Mouse (Mus musculus): ENCODE measurements around the gene Pafah1b1. TPM values are rescaled to one million over a fixed set of nuclear protein-coding genes. Genes with fewer than 3 reads are reported as not detected.

Gene Pafah1b1
- polyA plus RNA-seq, 1 experiment from 2014 or later: 102 TPM

DNA sequence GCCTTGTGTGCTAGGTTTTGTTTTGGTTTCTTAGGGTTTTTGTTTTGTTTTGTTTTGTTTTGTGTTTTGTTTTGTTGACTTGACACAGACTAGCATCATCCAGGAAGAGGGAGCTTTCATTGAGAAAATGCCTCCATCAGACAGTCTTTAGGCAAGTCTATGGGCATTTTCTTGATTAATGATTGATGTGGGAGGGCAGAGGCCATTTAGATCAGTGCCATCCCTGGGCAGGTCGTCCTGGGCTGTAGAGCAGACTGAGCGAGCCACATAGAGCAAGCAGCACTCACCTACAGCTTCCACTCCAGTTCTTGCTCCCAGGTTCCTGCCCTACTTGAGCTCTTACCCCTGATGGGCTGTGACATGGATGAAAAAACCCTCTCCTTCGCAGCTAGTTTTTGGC lies 13.4 kb upstream of the Pafah1b1 start:
- WGBS: 63% methylated on average over 3 of the region's 3 CpGs
- Histone ChIP-seq H3K4me1 (ENCODE audit: control insufficient read depth, insufficient read depth, low read length) (no peaks in the 10 kb centered on the region), H3K27ac (replicated peaks; ENCODE audit: low read depth, low read length) (no peak overlapping the region), H3K4me2 (ENCODE audit: low read depth, low read length) (no peak overlapping the region), H3K9ac (replicated peaks; ENCODE audit: low read length) (no peak overlapping the region), H3K9me3 (replicated peaks; ENCODE audit: control insufficient read depth, low read length) (no peaks in the 10 kb centered on the region), H3K4me3 (ENCODE audit: low read depth, low read length) (no peak overlapping the region), H3K36me3 (replicated peaks; ENCODE audit: control insufficient read depth, insufficient read depth, low read depth, low read length) (no peaks in the 10 kb centered on the region), H3K27me3 (ENCODE audit: control insufficient read depth, insufficient read depth, low read length) (no peaks in the 10 kb centered on the region)
- DNase-seq (ENCODE audit: low spot score): no peak
- no peak for ATAC-seq (replicated peaks; ENCODE audit: insufficient number of reproducible peaks, low FRiP score, low TSS enrichment, low read depth)

GRCm38 (mm10) chr11:74734917-74735316 lies 10.4 kb upstream of the Pafah1b1 start:
- H3K4me3 ChIP-seq (ENCODE audit: low read depth, low read length): no peak overlapping the region
- no peaks in the 10 kb centered on the region for H3K4me1 ChIP-seq (ENCODE audit: control insufficient read depth, insufficient read depth, low read length)
- WGBS: 19% methylated on average over 7 of the region's 7 CpGs
- no peak for ATAC-seq (replicated peaks; ENCODE audit: insufficient number of reproducible peaks, low FRiP score, low TSS enrichment, low read depth)
- DNase-seq (ENCODE audit: low spot score): no peak
- no peaks in the 10 kb centered on the region for H3K9me3 ChIP-seq (replicated peaks; ENCODE audit: control insufficient read depth, low read length)
- no peaks in the 10 kb centered on the region for H3K27me3 ChIP-seq (ENCODE audit: control insufficient read depth, insufficient read depth, low read length)
- H3K36me3 ChIP-seq (replicated peaks; ENCODE audit: control insufficient read depth, insufficient read depth, low read depth, low read length): no peaks in the 10 kb centered on the region
- no peak overlapping the region for H3K4me2 ChIP-seq (ENCODE audit: low read depth, low read length)
- H3K9ac ChIP-seq (replicated peaks; ENCODE audit: low read length): no peak overlapping the region
- H3K27ac ChIP-seq (replicated peaks; ENCODE audit: low read depth, low read length): no peak overlapping the region

- no peak for DNase-seq (ENCODE audit: low spot score)
- Histone ChIP-seq H3K27ac (replicated peaks; ENCODE audit: low read depth, low read length) (no peak overlapping the region), H3K9me3 (replicated peaks; ENCODE audit: control insufficient read depth, low read length) (no peaks in the 10 kb centered on the region), H3K4me1 (ENCODE audit: control insufficient read depth, insufficient read depth, low read length) (peaks cover 2% of the 10 kb centered on the region; the same call in 1 of the 2 replicates), H3K4me2 (ENCODE audit: low read depth, low read length) (no peak overlapping the region), H3K4me3 (ENCODE audit: low read depth, low read length) (no peak overlapping the region), H3K36me3 (replicated peaks; ENCODE audit: control insufficient read depth, insufficient read depth, low read depth, low read length) (no peaks in the 10 kb centered on the region), H3K9ac (replicated peaks; ENCODE audit: low read length) (no peak overlapping the region), H3K27me3 (ENCODE audit: control insufficient read depth, insufficient read depth, low read length) (no peaks in the 10 kb centered on the region)
- no peak for ATAC-seq (replicated peaks; ENCODE audit: insufficient number of reproducible peaks, low FRiP score, low TSS enrichment, low read depth)
- 67% methylated on average over 5 of the region's 5 CpGs for WGBS
These were observed 711 bp upstream of the Pafah1b1 start for GRCm38 (mm10) chr11:74725181-74725580.

DNA sequence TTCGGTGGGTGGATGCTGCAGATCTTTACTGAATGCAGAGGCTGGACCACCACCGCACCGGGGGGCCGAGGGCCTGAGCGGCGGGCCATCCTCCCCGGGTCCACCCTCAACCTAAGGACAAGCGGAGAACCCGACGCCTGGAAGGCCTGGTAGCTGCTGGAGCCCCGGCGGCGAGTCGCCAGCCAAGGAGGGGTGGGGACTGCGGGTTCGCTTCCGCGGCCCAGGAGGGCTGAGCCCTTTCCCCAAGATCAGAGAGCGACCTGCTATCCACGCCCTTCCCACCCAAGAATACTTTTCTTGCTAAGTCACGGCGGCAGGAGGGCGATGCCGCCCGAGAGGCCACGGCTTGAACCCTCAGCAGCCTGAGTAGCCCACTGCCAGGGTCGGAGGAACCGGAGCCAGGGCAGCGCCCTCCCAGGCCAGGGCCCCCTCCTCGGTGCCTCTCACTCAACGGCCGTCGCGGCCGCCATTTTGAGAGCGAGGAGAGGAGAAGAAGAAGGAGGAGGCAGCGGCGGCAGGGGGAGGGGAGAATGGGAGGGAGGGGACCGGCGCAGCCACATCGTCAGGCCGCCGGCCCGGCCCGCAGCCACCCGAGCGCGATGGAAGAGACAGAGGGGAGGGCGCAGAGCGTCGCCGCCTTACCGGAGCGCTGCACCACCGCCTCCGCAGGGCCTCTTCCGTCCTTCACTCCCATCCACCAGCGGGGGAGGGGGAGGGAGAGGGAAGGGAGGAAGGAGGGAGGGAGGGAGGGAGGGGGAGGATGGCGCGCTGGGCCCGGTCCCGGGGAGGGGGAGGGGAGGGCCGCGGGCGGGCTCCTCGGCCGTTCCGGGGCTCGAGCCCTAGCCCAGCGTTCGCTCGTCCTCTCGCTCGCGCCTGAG lies 874 bp downstream of the Pafah1b1 start:
- Histone ChIP-seq H3K4me3 (ENCODE audit: low read depth, low read length) (peak overlapping the region; percentile 81), H3K9me3 (replicated peaks; ENCODE audit: control insufficient read depth, low read length) (no peaks in the 10 kb centered on the region), H3K9ac (replicated peaks; ENCODE audit: low read length) (peak overlapping the region; percentile 89), H3K4me2 (ENCODE audit: low read depth, low read length) (peak overlapping the region; percentile 66), H3K27ac (replicated peaks; ENCODE audit: low read depth, low read length) (peak overlapping the region; percentile 98), H3K36me3 (replicated peaks; ENCODE audit: control insufficient read depth, insufficient read depth, low read depth, low read length) (no peaks in the 10 kb centered on the region), H3K4me1 (ENCODE audit: control insufficient read depth, insufficient read depth, low read length) (peaks cover 2% of the 10 kb centered on the region; the same call in 1 of the 2 replicates), H3K27me3 (ENCODE audit: control insufficient read depth, insufficient read depth, low read length) (no peaks in the 10 kb centered on the region)
- ATAC-seq (replicated peaks; ENCODE audit: insufficient number of reproducible peaks, low FRiP score, low TSS enrichment, low read depth): peak; percentile 81
- under 1% methylated on average over 50 of the region's 75 CpGs for WGBS
- DNase-seq (ENCODE audit: low spot score): peak; percentile 88

GRCm38 (mm10) chr11:74721971-74722370 lies 2.5 kb downstream of the Pafah1b1 start:
- no peak for ATAC-seq (replicated peaks; ENCODE audit: insufficient number of reproducible peaks, low FRiP score, low TSS enrichment, low read depth)
- WGBS: 69% methylated on average over 3 of the region's 3 CpGs
- Histone ChIP-seq H3K27ac (replicated peaks; ENCODE audit: low read depth, low read length) (no peak overlapping the region), H3K36me3 (replicated peaks; ENCODE audit: control insufficient read depth, insufficient read depth, low read depth, low read length) (no peaks in the 10 kb centered on the region), H3K4me2 (ENCODE audit: low read depth, low read length) (peak overlapping the region; percentile 37), H3K4me3 (ENCODE audit: low read depth, low read length) (no peak overlapping the region; the same call in 1 of the 2 replicates), H3K4me1 (ENCODE audit: control insufficient read depth, insufficient read depth, low read length) (peaks cover 2% of the 10 kb centered on the region; the same call in 1 of the 2 replicates), H3K27me3 (ENCODE audit: control insufficient read depth, insufficient read depth, low read length) (no peaks in the 10 kb centered on the region), H3K9me3 (replicated peaks; ENCODE audit: control insufficient read depth, low read length) (no peaks in the 10 kb centered on the region), H3K9ac (replicated peaks; ENCODE audit: low read length) (no peak overlapping the region)
- no peak for DNase-seq (ENCODE audit: low spot score)

- no peak for DNase-seq (ENCODE audit: low spot score)
- Histone ChIP-seq H3K4me3 (ENCODE audit: low read depth, low read length) (no peak overlapping the region), H3K27me3 (ENCODE audit: control insufficient read depth, insufficient read depth, low read length) (no peaks in the 10 kb centered on the region), H3K9ac (replicated peaks; ENCODE audit: low read length) (no peak overlapping the region), H3K36me3 (replicated peaks; ENCODE audit: control insufficient read depth, insufficient read depth, low read depth, low read length) (no peaks in the 10 kb centered on the region), H3K9me3 (replicated peaks; ENCODE audit: control insufficient read depth, low read length) (no peaks in the 10 kb centered on the region), H3K4me1 (ENCODE audit: control insufficient read depth, insufficient read depth, low read length) (peaks cover 2% of the 10 kb centered on the region; the same call in 1 of the 2 replicates), H3K4me2 (ENCODE audit: low read depth, low read length) (no peak overlapping the region), H3K27ac (replicated peaks; ENCODE audit: low read depth, low read length) (no peak overlapping the region)
- 79% methylated on average over 2 of the region's 2 CpGs for WGBS
- ATAC-seq (replicated peaks; ENCODE audit: insufficient number of reproducible peaks, low FRiP score, low TSS enrichment, low read depth): no peak
These were observed 3.3 kb downstream of the Pafah1b1 start for GRCm38 (mm10) chr11:74721141-74721540.

DNA sequence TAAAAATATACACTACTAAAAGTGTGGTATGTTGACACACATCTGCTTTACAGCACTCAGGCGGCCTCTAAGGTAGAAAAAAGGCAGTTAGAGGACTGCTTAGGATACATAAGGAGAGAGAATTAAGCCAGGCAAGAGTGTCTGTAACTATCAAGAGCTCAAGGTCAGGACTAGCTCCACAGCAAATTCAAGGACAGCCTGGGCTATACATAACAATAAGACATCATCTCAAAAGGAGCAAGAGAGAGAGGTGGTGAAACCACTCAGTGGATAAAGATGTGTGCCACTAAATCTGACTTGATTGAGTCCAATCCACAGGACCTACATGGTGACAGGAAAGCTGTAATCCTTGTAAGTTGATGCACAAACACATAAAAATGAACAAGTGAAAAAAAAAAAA lies 3.8 kb downstream of the Pafah1b1 start:
- no peak for ATAC-seq (replicated peaks; ENCODE audit: insufficient number of reproducible peaks, low FRiP score, low TSS enrichment, low read depth)
- no peaks in the 10 kb centered on the region for H3K9me3 ChIP-seq (replicated peaks; ENCODE audit: control insufficient read depth, low read length)
- DNase-seq (ENCODE audit: low spot score): no peak
- H3K4me3 ChIP-seq (ENCODE audit: low read depth, low read length): no peak overlapping the region
- H3K27ac ChIP-seq (replicated peaks; ENCODE audit: low read depth, low read length): no peak overlapping the region
- peaks cover 2% of the 10 kb centered on the region; the same call in 1 of the 2 replicates for H3K4me1 ChIP-seq (ENCODE audit: control insufficient read depth, insufficient read depth, low read length)
- no peaks in the 10 kb centered on the region for H3K27me3 ChIP-seq (ENCODE audit: control insufficient read depth, insufficient read depth, low read length)
- 74% methylated on average over 1 of the region's 1 CpGs for WGBS
- no peaks in the 10 kb centered on the region for H3K36me3 ChIP-seq (replicated peaks; ENCODE audit: control insufficient read depth, insufficient read depth, low read depth, low read length)
- no peak overlapping the region for H3K4me2 ChIP-seq (ENCODE audit: low read depth, low read length)
- no peak overlapping the region for H3K9ac ChIP-seq (replicated peaks; ENCODE audit: low read length)

- Histone ChIP-seq H3K9me3 (replicated peaks; ENCODE audit: control insufficient read depth, low read length) (no peaks in the 10 kb centered on the region), H3K27ac (replicated peaks; ENCODE audit: low read depth, low read length) (no peak overlapping the region), H3K9ac (replicated peaks; ENCODE audit: low read length) (no peak overlapping the region), H3K36me3 (replicated peaks; ENCODE audit: control insufficient read depth, insufficient read depth, low read depth, low read length) (no peaks in the 10 kb centered on the region), H3K4me2 (ENCODE audit: low read depth, low read length) (no peak overlapping the region), H3K4me1 (ENCODE audit: control insufficient read depth, insufficient read depth, low read length) (no peaks in the 10 kb centered on the region), H3K27me3 (ENCODE audit: control insufficient read depth, insufficient read depth, low read length) (no peaks in the 10 kb centered on the region), H3K4me3 (ENCODE audit: low read depth, low read length) (no peak overlapping the region)
- WGBS: 93% methylated on average over 3 of the region's 3 CpGs
- ATAC-seq (replicated peaks; ENCODE audit: insufficient number of reproducible peaks, low FRiP score, low TSS enrichment, low read depth) (no peak), DNase-seq (ENCODE audit: low spot score) (no peak)
These were observed 8.4 kb downstream of the Pafah1b1 start for GRCm38 (mm10) chr11:74715971-74716525.
